Mouse (Mus musculus) heart, embryonic 11.5 days (tissue): ENCODE measurements around the gene Atxn7l3. TPM values are rescaled to one million over a fixed set of nuclear protein-coding genes. Genes with fewer than 3 reads are reported as not detected.

Experiments
- ATAC-seq: fragments of 200-750 bp; cut with Nextera tagmentation; replicated peaks from 2 replicates; pipeline ENCODE4 v1.8.0; 2017; ENCODE audit warnings: moderate library complexity; ENCODE audit not compliant: insufficient number of reproducible peaks, low FRiP score, low TSS enrichment
- H3K27ac ChIP-seq: fragments of 300-500 bp; sonication (generic); 2 replicates; pipeline ENCODE4 v1.5.1; 2014; ENCODE audit warnings: mild to moderate bottlenecking, low read depth, low read length
- H3K27me3 ChIP-seq: fragments of 300-500 bp; sonication (generic); 2 replicates; pipeline ENCODE4 v1.6.1; 2014; ENCODE audit warnings: mild to moderate bottlenecking, low read length, mixed read lengths; ENCODE audit not compliant: control insufficient read depth, insufficient read depth
- H3K36me3 ChIP-seq: fragments of 300-500 bp; sonication (generic); 2 replicates; pipeline ENCODE4 v1.6.1; 2014; ENCODE audit warnings: mild to moderate bottlenecking, low read length, moderate library complexity, mixed read lengths; ENCODE audit not compliant: control insufficient read depth, insufficient read depth
- H3K4me1 ChIP-seq: fragments of 300-500 bp; sonication (generic); 2 replicates; pipeline ENCODE4 v1.6.1; 2014; ENCODE audit warnings: low read length; ENCODE audit not compliant: control insufficient read depth, insufficient read depth
- H3K4me2 ChIP-seq: fragments of 300-500 bp; sonication (generic); 2 replicates; pipeline ENCODE4 v1.6.1; 2014; ENCODE audit warnings: mild to moderate bottlenecking, moderate library complexity
- H3K4me3 ChIP-seq: fragments of 300-500 bp; sonication (generic); 2 replicates; pipeline ENCODE4 v1.5.1; 2014; ENCODE audit warnings: low read depth, low read length
- H3K9ac ChIP-seq: fragments of 300-500 bp; sonication (generic); 2 replicates; pipeline ENCODE4 v1.6.1; 2014; ENCODE audit warnings: mild to moderate bottlenecking, low read depth, low read length, moderate library complexity
- H3K9me3 ChIP-seq: fragments of 300-500 bp; sonication (generic); replicated peaks from 2 replicates; pipeline ENCODE4 v1.6.1; 2016; ENCODE audit warnings: low read length; ENCODE audit not compliant: control insufficient read depth
- WGBS: fragments of 180-500 bp; shearing (Covaris S2); extraction: QIAGEN DNeasy Blood & Tissue Kit; methylation state at CpG from one replicate; pipeline ENCODE4 v1.1.7; 2014; ENCODE audit not compliant: insufficient replicate concordance; 5-methylcytosine and 5-hydroxymethylcytosine counted together
- polyA plus RNA-seq: library from polyadenylated mRNA; unstranded; fragments of >200 nt; fragmentation: Nextera tagmentation; extraction: Ambion mirVana; gene quantifications from 2 replicates; pipeline ENCODE4 v1.2.1, GENCODE M21; 2014

Atxn7l3 gene
- polyA plus RNA-seq, 1 experiment from 2014 or later: 12.0 TPM

GRCm38 (mm10) chr11:102336191-102336590 lies 39.8 kb upstream of the Atxn7l3 start:
- Histone ChIP-seq H3K9ac (no peak overlapping the region), H3K27ac (no peak overlapping the region), H3K27me3 (no peaks in the 10 kb centered on the region), H3K4me3 (no peak overlapping the region), H3K36me3 (no peaks in the 10 kb centered on the region), H3K4me2 (no peak overlapping the region), H3K9me3 (no peaks in the 10 kb centered on the region), H3K4me1 (no peaks in the 10 kb centered on the region)
- no peak for ATAC-seq
- 76% methylated on average over 1 of the region's 1 CpGs for WGBS

- Histone ChIP-seq H3K4me3 (no peak overlapping the region), H3K4me2 (no peak overlapping the region), H3K9ac (no peak overlapping the region), H3K36me3 (no peaks in the 10 kb centered on the region), H3K9me3 (no peaks in the 10 kb centered on the region), H3K4me1 (no peaks in the 10 kb centered on the region), H3K27ac (no peak overlapping the region), H3K27me3 (no peaks in the 10 kb centered on the region)
- WGBS: 33% methylated on average over 9 of the region's 9 CpGs
- no peak for ATAC-seq
Observed at GRCm38 (mm10) chr11:102334973-102335700, 38.7 kb upstream of the Atxn7l3 start.

- no peak overlapping the region for H3K4me3 ChIP-seq
- no peak overlapping the region for H3K4me2 ChIP-seq
- no peak for ATAC-seq
- H3K27ac ChIP-seq: no peak overlapping the region
- 51% methylated on average over 4 of the region's 4 CpGs for WGBS
- no peaks in the 10 kb centered on the region for H3K4me1 ChIP-seq
- no peaks in the 10 kb centered on the region for H3K9me3 ChIP-seq
- no peak overlapping the region for H3K9ac ChIP-seq
- H3K36me3 ChIP-seq: no peaks in the 10 kb centered on the region
- no peaks in the 10 kb centered on the region for H3K27me3 ChIP-seq
Observed at GRCm38 (mm10) chr11:102334010-102334409, 37.6 kb upstream of the Atxn7l3 start.

GRCm38 (mm10) chr11:102333061-102333460 lies 36.6 kb upstream of the Atxn7l3 start:
- no peak overlapping the region for H3K4me3 ChIP-seq
- H3K9ac ChIP-seq: no peak overlapping the region
- H3K9me3 ChIP-seq: no peaks in the 10 kb centered on the region
- no peak overlapping the region for H3K4me2 ChIP-seq
- no peak for ATAC-seq
- no peaks in the 10 kb centered on the region for H3K4me1 ChIP-seq
- H3K27ac ChIP-seq: no peak overlapping the region
- H3K27me3 ChIP-seq: no peaks in the 10 kb centered on the region
- no peaks in the 10 kb centered on the region for H3K36me3 ChIP-seq

GRCm38 (mm10) chr11:102331806-102332205 lies 35.4 kb upstream of the Atxn7l3 start:
- WGBS: 30% methylated on average over 4 of the region's 4 CpGs
- no peak for ATAC-seq
- Histone ChIP-seq H3K36me3 (no peaks in the 10 kb centered on the region), H3K9ac (no peak overlapping the region), H3K4me1 (no peaks in the 10 kb centered on the region), H3K4me2 (no peak overlapping the region), H3K4me3 (no peak overlapping the region), H3K27me3 (no peaks in the 10 kb centered on the region), H3K9me3 (no peaks in the 10 kb centered on the region), H3K27ac (no peak overlapping the region)

- Histone ChIP-seq H3K27me3 (no peaks in the 10 kb centered on the region), H3K4me3 (no peak overlapping the region), H3K9ac (no peak overlapping the region), H3K4me2 (no peak overlapping the region), H3K27ac (no peak overlapping the region), H3K9me3 (no peaks in the 10 kb centered on the region), H3K36me3 (no peaks in the 10 kb centered on the region), H3K4me1 (no peaks in the 10 kb centered on the region)
- WGBS: 79% methylated on average over 3 of the region's 3 CpGs
- no peak for ATAC-seq
Observed at GRCm38 (mm10) chr11:102330039-102330438, 33.6 kb upstream of the Atxn7l3 start.

GRCm38 (mm10) chr11:102329518-102329917 lies 33.1 kb upstream of the Atxn7l3 start:
- ATAC-seq: no peak
- Histone ChIP-seq H3K4me1 (no peaks in the 10 kb centered on the region), H3K36me3 (no peaks in the 10 kb centered on the region), H3K27ac (no peak overlapping the region), H3K9me3 (no peaks in the 10 kb centered on the region), H3K4me2 (no peak overlapping the region), H3K27me3 (no peaks in the 10 kb centered on the region), H3K9ac (no peak overlapping the region), H3K4me3 (no peak overlapping the region)

- 69% methylated on average over 7 of the region's 7 CpGs for WGBS
- Histone ChIP-seq H3K9me3 (no peaks in the 10 kb centered on the region), H3K4me2 (no peak overlapping the region), H3K27ac (no peak overlapping the region), H3K9ac (no peak overlapping the region), H3K4me1 (no peaks in the 10 kb centered on the region), H3K36me3 (no peaks in the 10 kb centered on the region), H3K27me3 (no peaks in the 10 kb centered on the region; the same call in 1 of the 2 replicates), H3K4me3 (no peak overlapping the region)
- ATAC-seq: no peak
Observed at GRCm38 (mm10) chr11:102327839-102328238, 31.4 kb upstream of the Atxn7l3 start.

GRCm38 (mm10) chr11:102327250-102327649 lies 30.8 kb upstream of the Atxn7l3 start:
- H3K27ac ChIP-seq: no peak overlapping the region
- H3K4me3 ChIP-seq: no peak overlapping the region
- no peak for ATAC-seq
- H3K36me3 ChIP-seq: no peaks in the 10 kb centered on the region
- no peak overlapping the region for H3K9ac ChIP-seq
- H3K9me3 ChIP-seq: no peaks in the 10 kb centered on the region
- whole genome bisulfite sequencing: 59% methylated on average over 5 of the region's 5 CpGs
- no peaks in the 10 kb centered on the region; the same call in 1 of the 2 replicates for H3K27me3 ChIP-seq
- H3K4me1 ChIP-seq: no peaks in the 10 kb centered on the region
- H3K4me2 ChIP-seq: no peak overlapping the region
